Mouse (Mus musculus) forebrain, postnatal 0 days (tissue): ENCODE results near the gene Gatd1. TPM values are rescaled to one million over a fixed set of nuclear protein-coding genes. Genes with fewer than 3 reads are reported as not detected.
A peak's percentile ranks its signal among the peaks of the same experiment; 100 is the strongest.

ENCODE experiments used
- ATAC-seq: fragments of 200-750 bp; cut with Nextera tagmentation; 2 replicates; pipeline ENCODE4 v1.8.0; 2017; ENCODE audit warnings: mild to moderate bottlenecking, moderate library complexity
- DNase-seq: peaks from one replicate; pipeline ENCODE4 v3.0.0-alpha.2; 2015
- H3K27ac ChIP-seq: fragments of 300-500 bp; sonication (generic); 2 replicates; pipeline ENCODE4 v1.5.1; 2014; ENCODE audit warnings: low read depth, mild to moderate bottlenecking, antibody characterized with exemption, low read length, moderate library complexity, mixed read lengths
- H3K27me3 ChIP-seq: fragments of 300-500 bp; sonication (generic); 2 replicates; pipeline ENCODE4 v1.6.1; 2014; ENCODE audit warnings: mild to moderate bottlenecking, low read length, mixed read lengths; ENCODE audit not compliant: insufficient read depth
- H3K36me3 ChIP-seq: fragments of 300-500 bp; sonication (generic); 2 replicates; pipeline ENCODE4 v1.6.1; 2014; ENCODE audit warnings: mild to moderate bottlenecking, moderate library complexity; ENCODE audit not compliant: insufficient read depth
- H3K4me1 ChIP-seq: fragments of 300-500 bp; sonication (generic); 2 replicates; pipeline ENCODE4 v1.6.1; 2014; ENCODE audit warnings: antibody characterized with exemption; ENCODE audit not compliant: insufficient read depth
- H3K4me2 ChIP-seq: fragments of 300-500 bp; sonication (generic); 2 replicates; pipeline ENCODE4 v1.6.1; 2014; ENCODE audit warnings: low read depth, mild to moderate bottlenecking, moderate library complexity
- H3K4me3 ChIP-seq: fragments of 300-500 bp; sonication (generic); 2 replicates; pipeline ENCODE4 v1.5.1; 2014; ENCODE audit warnings: low read depth, low read length, mixed read lengths
- H3K9ac ChIP-seq: fragments of 300-500 bp; sonication (generic); 2 replicates; pipeline ENCODE4 v1.6.1; 2014; ENCODE audit warnings: mild to moderate bottlenecking
- H3K9me3 ChIP-seq: fragments of 300-500 bp; sonication (generic); 2 replicates; pipeline ENCODE4 v1.6.1; 2016; ENCODE audit warnings: low read length
- CTCF ChIP-seq: sonication (generic); IDR thresholded peaks from 2 replicates; pipeline ENCODE4 v1.5.1; 2016; ENCODE audit warnings: antibody characterized with exemption, control low read depth, low read depth
- WGBS: fragments of 180-500 bp; shearing (Covaris S2); extraction: QIAGEN DNeasy Blood & Tissue Kit; methylation state at CpG from one replicate; pipeline ENCODE4 v1.1.7; 2014; 5-methylcytosine and 5-hydroxymethylcytosine counted together
- polyA plus RNA-seq: library from polyadenylated mRNA; unstranded; fragments of >200 nt; fragmentation: Nextera tagmentation; extraction: Ambion mirVana; gene quantifications from 2 replicates; pipeline ENCODE4 v1.2.1, GENCODE M21; 2015
- total RNA-seq: library from RNA; depleted of rRNA; stranded (reverse); fragments of >200 nt; gene quantifications from 2 replicates; pipeline ENCODE4 v1.2.3, GENCODE M21; 2014

The Gatd1 gene
- total and polyA plus RNA-seq, 2 experiments from 2014 or later = 56.0 to 65.0 TPM

DNA sequence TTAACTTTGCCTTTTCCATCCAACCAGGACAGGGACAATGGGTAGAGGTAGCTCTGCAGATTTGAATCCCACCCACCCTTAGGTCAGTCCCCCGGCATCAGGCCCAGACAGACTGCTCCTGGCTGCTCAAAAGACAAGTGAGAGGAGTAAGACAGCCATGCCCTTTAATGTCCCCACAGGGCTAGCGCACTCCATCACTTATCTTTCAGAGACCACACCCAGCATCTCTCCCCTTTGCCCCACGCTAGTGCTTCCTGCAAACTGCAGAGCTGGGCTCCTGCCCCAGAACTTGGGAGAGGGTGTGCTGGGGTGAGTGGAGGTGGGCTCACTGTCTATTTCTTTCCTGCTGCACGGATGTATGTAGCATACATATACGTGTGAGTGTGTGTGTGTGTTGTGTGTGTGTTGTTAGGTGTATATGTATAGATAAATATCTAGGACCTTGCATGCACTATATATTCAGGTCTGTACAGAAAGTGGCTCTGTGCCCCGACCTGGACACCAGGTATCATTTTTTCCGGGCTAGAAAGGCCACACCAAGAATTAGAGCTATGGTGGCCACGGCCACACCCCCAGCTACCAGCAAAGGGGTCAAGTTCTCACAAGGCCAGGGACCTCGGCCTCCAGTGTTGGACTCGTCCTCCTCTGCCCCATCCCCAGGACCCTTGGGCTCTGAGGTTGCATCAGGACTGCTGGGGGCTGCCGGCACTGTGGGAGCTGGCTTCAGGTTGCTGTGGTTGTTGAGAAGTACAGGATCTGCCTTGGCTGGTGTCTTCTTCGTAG lies 13.2 kb upstream of the Gatd1 start:
- Histone ChIP-seq H3K4me2 (no peak overlapping the region), H3K27ac (no peak overlapping the region), H3K4me3 (no peak overlapping the region), H3K9me3 (no peaks in the 10 kb centered on the region), H3K27me3 (no peaks in the 10 kb centered on the region), H3K4me1 (0 out of 2 replicates have a peak, but pooled peaks cover 8% of the 10 kb centered on the region), H3K36me3 (peaks cover 30% of the 10 kb centered on the region), H3K9ac (no peak overlapping the region)
- DNase-seq (no peak), ATAC-seq (no peak)
- 90% methylated on average over 12 of the region's 12 CpGs for WGBS
- no peak for TF ChIP-seq CTCF

- Histone ChIP-seq H3K9me3 (no peaks in the 10 kb centered on the region), H3K27me3 (no peaks in the 10 kb centered on the region), H3K36me3 (peaks cover 10% of the 10 kb centered on the region), H3K9ac (no peak overlapping the region), H3K4me1 (0 out of 2 replicates have a peak, but pooled peaks cover 4% of the 10 kb centered on the region), H3K4me2 (no peak overlapping the region), H3K4me3 (no peak overlapping the region), H3K27ac (no peak overlapping the region)
- TF ChIP-seq CTCF = no peak
- ATAC-seq (no peak), DNase-seq (no peak)
- 72% methylated on average over 4 of the region's 4 CpGs for WGBS
Measured at GRCm38 (mm10) chr7:141423811-141424210, 9.9 kb upstream of the Gatd1 start.

DNA sequence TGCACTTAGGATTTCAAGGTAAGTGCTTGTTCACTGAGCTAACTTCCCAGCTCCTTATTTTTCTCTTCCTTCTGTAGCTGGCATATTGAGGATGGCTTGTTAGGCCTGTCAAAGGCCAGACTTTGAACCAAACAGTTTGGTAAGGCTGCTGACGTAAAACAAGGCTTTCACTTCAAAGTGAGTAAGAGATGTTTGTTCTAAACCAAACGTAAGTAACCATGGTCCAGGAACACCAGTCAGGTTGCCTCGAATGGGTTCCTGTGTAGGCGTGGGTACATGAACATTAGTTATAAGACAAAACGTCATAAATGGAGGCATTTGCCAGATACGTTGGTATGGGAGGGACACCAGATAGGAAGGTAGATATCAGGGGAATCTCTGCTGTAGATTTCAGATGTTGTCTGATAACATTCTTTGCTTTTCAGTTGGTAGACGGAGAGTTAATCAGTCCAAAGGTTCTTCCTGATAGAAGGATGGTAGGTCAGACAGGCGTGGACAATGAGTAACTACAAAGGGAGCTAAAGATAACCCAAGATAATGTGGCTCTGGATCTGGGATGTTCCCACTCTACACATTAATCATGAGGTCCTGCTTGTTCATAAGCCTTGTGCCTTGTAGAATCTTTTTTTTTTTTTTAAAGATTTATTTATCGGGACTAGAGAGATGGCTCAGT lies 6.2 kb upstream of the Gatd1 start:
- Histone ChIP-seq H3K36me3 (no peaks in the 10 kb centered on the region), H3K27me3 (no peaks in the 10 kb centered on the region), H3K4me3 (no peak overlapping the region), H3K9ac (no peak overlapping the region), H3K9me3 (no peaks in the 10 kb centered on the region), H3K27ac (no peak overlapping the region), H3K4me2 (no peak overlapping the region), H3K4me1 (no peaks in the 10 kb centered on the region)
- DNase-seq (no peak), ATAC-seq (no peak)
- no peak for TF ChIP-seq CTCF
- 87% methylated on average over 9 of the region's 9 CpGs for WGBS

DNA sequence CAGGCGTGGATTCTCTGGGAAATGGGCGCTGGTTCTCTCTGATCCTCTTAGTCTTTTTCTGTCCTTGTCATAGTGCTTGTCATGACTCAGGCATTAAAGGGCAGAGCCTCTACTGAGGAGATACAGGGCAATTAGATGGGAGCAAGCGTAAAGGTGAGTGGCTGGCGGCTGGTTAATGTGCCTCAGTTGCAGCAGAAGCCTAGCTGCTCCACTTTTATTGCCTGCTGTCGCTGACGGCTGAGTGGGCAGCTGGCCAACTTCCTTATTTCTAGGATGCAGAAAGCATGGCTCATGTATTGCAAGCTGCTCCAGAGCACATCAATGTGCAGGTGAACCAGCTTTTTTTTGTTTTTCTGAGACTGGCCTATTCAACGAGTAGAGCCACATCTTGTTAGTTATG lies 5.0 kb upstream of the Gatd1 start:
- Histone ChIP-seq H3K9ac (no peak overlapping the region), H3K36me3 (no peaks in the 10 kb centered on the region), H3K27me3 (no peaks in the 10 kb centered on the region), H3K4me3 (no peak overlapping the region), H3K4me2 (no peak overlapping the region), H3K9me3 (no peaks in the 10 kb centered on the region), H3K27ac (no peak overlapping the region), H3K4me1 (peaks cover 3% of the 10 kb centered on the region; the same call in 1 of the 2 replicates)
- WGBS = 62% methylated on average over 7 of the region's 7 CpGs
- ATAC-seq (no peak), DNase-seq (peak; percentile 55)
- TF ChIP-seq CTCF = no peak

DNA sequence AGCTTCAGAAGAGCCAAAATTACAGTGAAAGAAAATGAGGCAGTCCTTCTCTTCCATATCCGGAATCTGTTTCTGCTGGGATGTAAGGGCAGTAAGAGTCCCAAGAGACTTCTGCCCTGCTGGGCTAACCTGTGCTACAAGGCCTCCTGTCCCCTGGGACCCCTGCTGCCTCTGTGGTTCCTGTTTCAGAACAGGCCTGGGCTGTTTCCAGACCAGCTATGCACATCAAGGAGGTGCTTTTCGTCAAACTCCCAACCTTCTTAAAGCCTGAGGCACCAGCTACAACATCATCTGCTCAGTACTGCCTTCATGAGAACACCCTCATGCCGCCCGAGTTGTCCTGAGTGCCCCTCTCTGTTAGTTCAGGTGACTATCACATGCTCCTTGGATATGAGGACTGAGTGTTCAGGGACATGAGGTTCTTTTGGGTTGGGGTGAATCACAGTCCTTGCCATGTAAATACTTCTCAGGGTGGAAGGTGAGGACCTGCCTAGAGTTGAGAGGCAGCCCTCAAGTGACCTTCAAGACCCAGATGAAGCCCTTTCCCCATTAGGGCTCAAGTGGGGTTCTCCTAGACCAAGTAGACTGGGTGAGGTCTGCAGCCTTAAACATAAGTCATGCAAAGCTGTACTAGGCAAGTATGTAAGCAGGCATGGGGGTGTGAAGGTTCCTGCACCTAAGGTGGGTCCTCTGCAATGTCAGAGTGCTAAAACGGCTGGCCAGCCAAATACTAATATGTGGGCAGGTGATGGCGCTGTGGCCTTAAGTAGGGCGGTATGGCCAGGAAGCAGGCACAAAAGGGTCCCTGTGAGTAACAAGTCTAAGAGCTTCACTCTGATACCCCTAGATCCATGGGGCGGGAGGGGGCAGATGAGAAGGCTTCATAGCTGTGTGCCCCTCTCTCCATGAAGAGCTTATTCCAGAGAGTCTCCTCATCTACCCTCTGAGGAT lies 4.1 kb upstream of the Gatd1 start:
- Histone ChIP-seq H3K9ac (no peak overlapping the region), H3K4me3 (no peak overlapping the region), H3K27me3 (no peaks in the 10 kb centered on the region), H3K9me3 (no peaks in the 10 kb centered on the region), H3K36me3 (no peaks in the 10 kb centered on the region), H3K27ac (no peak overlapping the region), H3K4me2 (no peak overlapping the region), H3K4me1 (peaks cover 7% of the 10 kb centered on the region; the same call in 1 of the 2 replicates)
- ATAC-seq = no peak
- TF ChIP-seq CTCF = no peak
- no peak for DNase-seq
- 73% methylated on average over 8 of the region's 8 CpGs for WGBS

DNA sequence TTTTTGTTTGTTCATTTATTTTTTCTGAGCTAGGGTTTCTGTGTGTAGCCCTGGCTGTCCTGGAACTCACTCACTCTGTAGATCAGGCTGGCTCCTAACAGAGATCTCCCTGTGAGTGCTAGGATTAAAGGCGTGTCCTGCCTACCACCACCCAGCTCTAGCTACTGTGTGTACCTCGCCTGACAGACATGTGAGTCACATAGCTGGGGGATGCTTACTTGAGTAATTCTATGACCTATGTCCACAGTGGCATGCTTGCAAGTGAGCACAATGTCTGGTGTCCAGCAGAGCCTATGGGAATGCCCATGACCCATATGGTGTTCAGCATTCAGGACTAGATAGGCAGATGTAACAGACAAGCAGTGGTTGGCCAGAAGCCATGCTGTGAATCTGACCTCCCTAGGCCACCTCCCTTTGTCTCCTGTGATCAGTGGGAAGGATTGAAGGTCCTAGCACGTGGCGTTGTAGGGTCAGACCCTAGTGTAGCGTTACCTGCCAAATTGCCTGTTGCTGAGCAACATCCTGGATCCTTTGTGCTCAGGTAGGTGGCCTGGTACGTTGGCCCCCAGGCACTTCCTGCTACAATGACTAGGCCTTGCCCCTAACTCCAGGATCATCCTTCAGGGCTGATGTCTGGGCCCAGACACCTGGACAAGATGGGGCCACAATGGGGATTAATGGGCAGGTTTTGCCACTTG lies 2.4 kb upstream of the Gatd1 start:
- Histone ChIP-seq H3K9ac (no peak overlapping the region), H3K27me3 (no peaks in the 10 kb centered on the region), H3K9me3 (no peaks in the 10 kb centered on the region), H3K4me3 (no peak overlapping the region), H3K4me2 (no peak overlapping the region), H3K4me1 (peaks cover 11% of the 10 kb centered on the region; the same call in 1 of the 2 replicates), H3K27ac (no peak overlapping the region), H3K36me3 (no peaks in the 10 kb centered on the region)
- 80% methylated on average over 6 of the region's 6 CpGs for WGBS
- DNase-seq (no peak), ATAC-seq (no peak)
- no peak for TF ChIP-seq CTCF
